Mouse (Mus musculus): ENCODE results near the gene Cd300c2.

GRCm38 (mm10) chr11:115048259-115048658 is 46.6 kb upstream of the Cd300c2 start, which contains the start of gene Cd300ld3:
- TF ChIP-seq MAFK (IDR thresholded peaks at IDR 0.05; ENCODE audit: insufficient read depth, low read depth, low read length), result no peak
- TF ChIP-seq ZC3H11A (IDR thresholded peaks at IDR 0.05; ENCODE audit: borderline replicate concordance, low read depth, low read length), result no peak
